Mouse (Mus musculus) embryonic facial prominence, embryonic 12.5 days (tissue): ENCODE data around the gene Lama5. TPM values are rescaled to one million over a fixed set of nuclear protein-coding genes. Genes with fewer than 3 reads are reported as not detected.

Experiments
- ATAC-seq: fragments of 200-750 bp; cut with Nextera tagmentation; 2 replicates; pipeline ENCODE4 v1.8.0; 2017; ENCODE audit not compliant: insufficient number of reproducible peaks, insufficient read depth, low FRiP score, low TSS enrichment
- H3K27ac ChIP-seq: fragments of 300-500 bp; sonication (generic); 2 replicates; pipeline ENCODE4 v1.5.1; 2016; ENCODE audit warnings: mild to moderate bottlenecking
- H3K27me3 ChIP-seq: fragments of 300-500 bp; sonication (generic); 2 replicates; pipeline ENCODE4 v1.6.1; 2016; ENCODE audit warnings: mild to moderate bottlenecking, moderate library complexity
- H3K36me3 ChIP-seq: fragments of 300-500 bp; sonication (generic); 2 replicates; pipeline ENCODE4 v1.6.1; 2016; ENCODE audit warnings: mild to moderate bottlenecking
- H3K4me1 ChIP-seq: fragments of 300-500 bp; sonication (generic); 2 replicates; pipeline ENCODE4 v1.6.1; 2016
- H3K4me2 ChIP-seq: fragments of 300-500 bp; sonication (generic); replicated peaks from 2 replicates; pipeline ENCODE4 v1.6.1; 2016; ENCODE audit warnings: mild to moderate bottlenecking, moderate library complexity
- H3K4me3 ChIP-seq: fragments of 300-500 bp; sonication (generic); 2 replicates; pipeline ENCODE4 v1.5.1; 2016; ENCODE audit warnings: mild to moderate bottlenecking
- H3K9ac ChIP-seq: fragments of 300-500 bp; sonication (generic); 2 replicates; pipeline ENCODE4 v1.6.1; 2016; ENCODE audit warnings: mild to moderate bottlenecking, moderate library complexity
- H3K9me3 ChIP-seq: fragments of 300-500 bp; sonication (generic); 2 replicates; pipeline ENCODE4 v1.6.1; 2016; ENCODE audit warnings: mild to moderate bottlenecking, moderate library complexity
- WGBS: fragments of 180-500 bp; shearing (Covaris S2); methylation state at CpG from one replicate; pipeline ENCODE4 v1.1.7; 2016; 5-methylcytosine and 5-hydroxymethylcytosine counted together
- polyA plus RNA-seq: library from polyadenylated mRNA; unstranded; fragments of >200 nt; fragmentation: Nextera tagmentation; extraction: Ambion mirVana; gene quantifications from 2 replicates; pipeline ENCODE4 v1.2.1, GENCODE M21; 2016

The Lama5 gene
- polyA plus RNA-seq, 1 experiment from 2014 or later: 14.2 TPM

GRCm38 (mm10) chr2:180219145-180219943 is 6.3 kb downstream of the Lama5 start:
- H3K27ac ChIP-seq: peak overlapping the region; percentile 54; the same call in 1 of the 2 replicates

GRCm38 (mm10) chr2:180218677-180219076 is 7.0 kb downstream of the Lama5 start:
- 27% methylated on average over 5 of the region's 5 CpGs for WGBS

More at GRCm38 (mm10) chr2:180219145-180219943, 6.3 kb downstream of the Lama5 start:
- Histone ChIP-seq H3K9me3 (no peaks in the 10 kb centered on the region), H3K4me1 (peaks cover 18% of the 10 kb centered on the region), H3K9ac (no peak overlapping the region), H3K4me2 (no peak overlapping the region), H3K27me3 (peaks cover 16% of the 10 kb centered on the region), H3K36me3 (no peaks in the 10 kb centered on the region; the same call in 1 of the 2 replicates), H3K4me3 (no peak overlapping the region)
- 79% methylated on average over 15 of the region's 15 CpGs for WGBS
- ATAC-seq: no peak

GRCm38 (mm10) chr2:180218241-180218640 is 7.4 kb downstream of the Lama5 start:
- Histone ChIP-seq H3K9ac (no peak overlapping the region), H3K27me3 (peaks cover 5% of the 10 kb centered on the region), H3K36me3 (no peaks in the 10 kb centered on the region; the same call in 1 of the 2 replicates), H3K4me2 (no peak overlapping the region), H3K9me3 (no peaks in the 10 kb centered on the region), H3K4me3 (no peak overlapping the region), H3K27ac (no peak overlapping the region), H3K4me1 (peaks cover 17% of the 10 kb centered on the region)
- 86% methylated on average over 3 of the region's 3 CpGs for WGBS
- no peak for ATAC-seq

More at GRCm38 (mm10) chr2:180218677-180219076, 7.0 kb downstream of the Lama5 start:
- no peak overlapping the region for H3K9ac ChIP-seq
- H3K9me3 ChIP-seq: no peaks in the 10 kb centered on the region
- peaks cover 9% of the 10 kb centered on the region for H3K27me3 ChIP-seq
- ATAC-seq: no peak
- no peak overlapping the region for H3K4me3 ChIP-seq
- H3K4me1 ChIP-seq: peaks cover 17% of the 10 kb centered on the region
- no peaks in the 10 kb centered on the region; the same call in 1 of the 2 replicates for H3K36me3 ChIP-seq
- H3K4me2 ChIP-seq: no peak overlapping the region
- H3K27ac ChIP-seq: peak overlapping the region; percentile 54; the same call in 1 of the 2 replicates

- H3K4me3 ChIP-seq: no peak overlapping the region
- H3K36me3 ChIP-seq: no peaks in the 10 kb centered on the region; the same call in 1 of the 2 replicates
- peaks cover 17% of the 10 kb centered on the region for H3K4me1 ChIP-seq
- WGBS: 86% methylated on average over 8 of the region's 8 CpGs
- no peak overlapping the region for H3K9ac ChIP-seq
- no peaks in the 10 kb centered on the region for H3K27me3 ChIP-seq
- ATAC-seq: no peak
- H3K9me3 ChIP-seq: no peaks in the 10 kb centered on the region
- 0 out of 2 replicates have a peak overlapping the region, but pooled peaks have one; percentile 23 for H3K27ac ChIP-seq
- H3K4me2 ChIP-seq: no peak overlapping the region
These were observed 8.1 kb downstream of the Lama5 start for GRCm38 (mm10) chr2:180217587-180217986.

- no peaks in the 10 kb centered on the region for H3K9me3 ChIP-seq
- H3K4me3 ChIP-seq: no peak overlapping the region
- no peak overlapping the region for H3K9ac ChIP-seq
- no peak overlapping the region for H3K4me2 ChIP-seq
- no peak for ATAC-seq
- no peaks in the 10 kb centered on the region for H3K27me3 ChIP-seq
- 46% methylated on average over 5 of the region's 5 CpGs for WGBS
- no peak overlapping the region for H3K27ac ChIP-seq
- no peaks in the 10 kb centered on the region; the same call in 1 of the 2 replicates for H3K36me3 ChIP-seq
- H3K4me1 ChIP-seq: peaks cover 10% of the 10 kb centered on the region
These were observed 8.7 kb downstream of the Lama5 start for GRCm38 (mm10) chr2:180216921-180217320.

- Histone ChIP-seq H3K4me1 (peaks cover 9% of the 10 kb centered on the region), H3K4me2 (no peak overlapping the region), H3K27ac (no peak overlapping the region), H3K9me3 (no peaks in the 10 kb centered on the region), H3K36me3 (no peaks in the 10 kb centered on the region; the same call in 1 of the 2 replicates), H3K4me3 (no peak overlapping the region), H3K9ac (no peak overlapping the region), H3K27me3 (no peaks in the 10 kb centered on the region)
- 81% methylated on average over 6 of the region's 6 CpGs for WGBS
- ATAC-seq: no peak
These were observed 9.7 kb downstream of the Lama5 start for GRCm38 (mm10) chr2:180215951-180216350.

GRCm38 (mm10) chr2:180215011-180215461 is 10.6 kb downstream of the Lama5 start:
- H3K4me3 ChIP-seq: no peak overlapping the region
- H3K9ac ChIP-seq: no peak overlapping the region
- no peak for ATAC-seq
- H3K27ac ChIP-seq: no peak overlapping the region
- H3K36me3 ChIP-seq: no peaks in the 10 kb centered on the region; the same call in 1 of the 2 replicates
- WGBS: 55% methylated on average over 8 of the region's 8 CpGs
- no peaks in the 10 kb centered on the region for H3K27me3 ChIP-seq
- H3K9me3 ChIP-seq: no peaks in the 10 kb centered on the region
- H3K4me2 ChIP-seq: no peak overlapping the region
- H3K4me1 ChIP-seq: peaks cover 9% of the 10 kb centered on the region

- no peak for ATAC-seq
- Histone ChIP-seq H3K4me2 (no peak overlapping the region), H3K9me3 (no peaks in the 10 kb centered on the region), H3K27me3 (no peaks in the 10 kb centered on the region), H3K27ac (no peak overlapping the region), H3K4me3 (no peak overlapping the region), H3K9ac (no peak overlapping the region), H3K36me3 (no peaks in the 10 kb centered on the region), H3K4me1 (peaks cover 9% of the 10 kb centered on the region)
- WGBS: 78% methylated on average over 4 of the region's 4 CpGs
These were observed 11.2 kb downstream of the Lama5 start for GRCm38 (mm10) chr2:180214352-180214978.

- Histone ChIP-seq H3K27me3 (no peaks in the 10 kb centered on the region), H3K4me1 (peaks cover 7% of the 10 kb centered on the region), H3K4me2 (no peak overlapping the region), H3K9me3 (no peaks in the 10 kb centered on the region), H3K9ac (no peak overlapping the region), H3K4me3 (no peak overlapping the region), H3K27ac (no peak overlapping the region), H3K36me3 (no peaks in the 10 kb centered on the region)
- ATAC-seq: no peak
- 92% methylated on average over 3 of the region's 3 CpGs for WGBS
These were observed 13.4 kb downstream of the Lama5 start for GRCm38 (mm10) chr2:180212255-180212654.

- Histone ChIP-seq H3K36me3 (no peaks in the 10 kb centered on the region), H3K4me1 (no peaks in the 10 kb centered on the region), H3K4me2 (no peak overlapping the region), H3K27me3 (no peaks in the 10 kb centered on the region), H3K27ac (no peak overlapping the region), H3K9me3 (no peaks in the 10 kb centered on the region), H3K4me3 (no peak overlapping the region), H3K9ac (no peak overlapping the region)
- WGBS: 92% methylated on average over 1 of the region's 1 CpGs
- no peak for ATAC-seq
These were observed 16.7 kb downstream of the Lama5 start for GRCm38 (mm10) chr2:180208976-180209375.

- no peak overlapping the region for H3K27ac ChIP-seq
- H3K4me2 ChIP-seq: no peak overlapping the region
- no peaks in the 10 kb centered on the region for H3K4me1 ChIP-seq
- H3K9me3 ChIP-seq: no peaks in the 10 kb centered on the region
- H3K9ac ChIP-seq: no peak overlapping the region
- no peaks in the 10 kb centered on the region for H3K27me3 ChIP-seq
- 74% methylated on average over 7 of the region's 7 CpGs for WGBS
- ATAC-seq: no peak
- no peaks in the 10 kb centered on the region for H3K36me3 ChIP-seq
- H3K4me3 ChIP-seq: no peak overlapping the region
These were observed 17.8 kb downstream of the Lama5 start for GRCm38 (mm10) chr2:180207840-180208239.

GRCm38 (mm10) chr2:180205956-180206280 is 19.7 kb downstream of the Lama5 start:
- ATAC-seq: no peak

More at GRCm38 (mm10) chr2:180205956-180206280, 19.7 kb downstream of the Lama5 start:
- H3K9me3 ChIP-seq: no peaks in the 10 kb centered on the region
- no peak overlapping the region for H3K9ac ChIP-seq
- H3K4me3 ChIP-seq: no peak overlapping the region
- no peaks in the 10 kb centered on the region for H3K27me3 ChIP-seq
- H3K4me2 ChIP-seq: no peak overlapping the region
- no peaks in the 10 kb centered on the region for H3K36me3 ChIP-seq
- H3K27ac ChIP-seq: no peak overlapping the region
- H3K4me1 ChIP-seq: no peaks in the 10 kb centered on the region
- 88% methylated on average over 2 of the region's 2 CpGs for WGBS
